In genomic region chr10:108180313-108180712, GRCm38 (mm10) we compare ENCODE assay signal across 20 mouse cellular contexts. TPM values are rescaled to one million over a fixed set of nuclear protein-coding genes. Genes with fewer than 3 reads are reported as not detected.
A peak's percentile ranks its signal among the peaks of the same experiment; 100 is the strongest.
DNase-seq lines count a peak whose midpoint lies in the region; ATAC-seq and TF ChIP-seq lines count a peak whose summit lies in the region.
"Had no signal": no experiment of that assay in that cellular context is flagged by ENCODE, and none has a peak within 500 bp of the region (broad histone marks: within the 10 kb centered on the region; RNA-seq: fewer than 3 reads in every experiment).

No protein-coding gene starts in this region.

- no peaks in the 10 kb centered on the region for H3K9me3 ChIP-seq in forebrain, embryonic 15.5 days
- no peaks in the 10 kb centered on the region for H3K9me3 ChIP-seq in forebrain, embryonic 13.5 days (replicated peaks)
- H3K9me3 ChIP-seq in forebrain, postnatal 0 days (ENCODE audit: low read length), result no peaks in the 10 kb centered on the region
- no peaks in the 10 kb centered on the region for H3K9me3 ChIP-seq in forebrain, embryonic 11.5 days (ENCODE audit: control insufficient read depth, low read length)
- no peaks in the 10 kb centered on the region for H3K9me3 ChIP-seq in midbrain, embryonic 11.5 days (ENCODE audit: control insufficient read depth, low read length)
- H3K9me3 ChIP-seq in midbrain, embryonic 10.5 days (replicated peaks), result no peaks in the 10 kb centered on the region
- H3K9me3 ChIP-seq: embryonic facial prominence, embryonic 10.5 days; embryonic facial prominence, embryonic 12.5 days had no signal

- no peaks in the 10 kb centered on the region for H3K36me3 ChIP-seq in forebrain, embryonic 15.5 days
- H3K36me3 ChIP-seq in forebrain, embryonic 13.5 days (ENCODE audit: poor library complexity, severe bottlenecking), result no peaks in the 10 kb centered on the region
- no peaks in the 10 kb centered on the region for H3K36me3 ChIP-seq in forebrain, postnatal 0 days (ENCODE audit: insufficient read depth)
- no peaks in the 10 kb centered on the region for H3K36me3 ChIP-seq in forebrain, embryonic 11.5 days (ENCODE audit: control insufficient read depth, insufficient read depth, low read length)
- H3K36me3 ChIP-seq in midbrain, embryonic 11.5 days (ENCODE audit: control insufficient read depth, insufficient read depth, low read length), result no peaks in the 10 kb centered on the region
- no peaks in the 10 kb centered on the region for H3K36me3 ChIP-seq in midbrain, embryonic 10.5 days
- H3K36me3 ChIP-seq: embryonic facial prominence, embryonic 10.5 days; embryonic facial prominence, embryonic 12.5 days had no signal

- ATAC-seq in forebrain, embryonic 15.5 days (replicated peaks), result peak; percentile 66; the same call in 1 of the 2 replicates
- ATAC-seq in forebrain, embryonic 13.5 days, result no peak
- peak; percentile 45 for ATAC-seq in forebrain, postnatal 0 days
- ATAC-seq in forebrain, embryonic 11.5 days (replicated peaks; ENCODE audit: low FRiP score), result no peak
- no peak for ATAC-seq in midbrain, embryonic 11.5 days (ENCODE audit: low FRiP score)
- ATAC-seq: activated CD4-positive, CD25-positive, alpha-beta regulatory T cell, adult 4 months; Patski had no signal

- no peak overlapping the region for H3K9ac ChIP-seq in forebrain, embryonic 15.5 days (replicated peaks)
- no peak overlapping the region for H3K9ac ChIP-seq in forebrain, embryonic 13.5 days
- no peak overlapping the region for H3K9ac ChIP-seq in forebrain, postnatal 0 days
- no peak overlapping the region for H3K9ac ChIP-seq in forebrain, embryonic 11.5 days (ENCODE audit: low read length)
- no peak overlapping the region for H3K9ac ChIP-seq in midbrain, embryonic 11.5 days (ENCODE audit: low read length)
- H3K9ac ChIP-seq: embryonic facial prominence, embryonic 12.5 days had no signal

- H3K4me2 ChIP-seq in forebrain, embryonic 15.5 days (replicated peaks), result no peak overlapping the region
- H3K4me2 ChIP-seq in forebrain, embryonic 13.5 days, result no peak overlapping the region
- no peak overlapping the region for H3K4me2 ChIP-seq in forebrain, postnatal 0 days (ENCODE audit: low read depth)
- no peak overlapping the region for H3K4me2 ChIP-seq in forebrain, embryonic 11.5 days (ENCODE audit: low read depth, low read length, severe bottlenecking)
- no peak overlapping the region for H3K4me2 ChIP-seq in midbrain, embryonic 11.5 days
- H3K4me2 ChIP-seq: embryonic facial prominence, embryonic 12.5 days had no signal

- no peaks in the 10 kb centered on the region for H3K27me3 ChIP-seq in forebrain, embryonic 15.5 days
- no peaks in the 10 kb centered on the region for H3K27me3 ChIP-seq in forebrain, embryonic 13.5 days
- H3K27me3 ChIP-seq in forebrain, postnatal 0 days (ENCODE audit: insufficient read depth, low read length), result no peaks in the 10 kb centered on the region
- no peaks in the 10 kb centered on the region for H3K27me3 ChIP-seq in forebrain, embryonic 11.5 days (ENCODE audit: control insufficient read depth, insufficient read depth, low read length)
- H3K27me3 ChIP-seq in midbrain, embryonic 11.5 days (ENCODE audit: control insufficient read depth, insufficient read depth, low read length), result no peaks in the 10 kb centered on the region
- H3K27me3 ChIP-seq in midbrain, embryonic 10.5 days (ENCODE audit: low read depth, poor library complexity, severe bottlenecking), result no peaks in the 10 kb centered on the region
- H3K27me3 ChIP-seq: embryonic facial prominence, embryonic 12.5 days; Patski had no signal

- DNase-seq in forebrain, postnatal 0 days, result peak; percentile 50
- no peak for DNase-seq in forebrain, embryonic 11.5 days (ENCODE audit: low spot score)
- peak; percentile 10 for DNase-seq in midbrain, embryonic 11.5 days (ENCODE audit: low spot score, missing footprints)
- no peak for DNase-seq in midbrain, embryonic 10.5 days (ENCODE audit: low spot score)
- peak; percentile 67 for DNase-seq in brain, embryonic 14.5 days (ENCODE audit: low read depth)
- DNase-seq in cerebellum, adult 11-12 months, result no peak
- DNase-seq: adrenal gland, adult 8-10 months; adrenal gland, postnatal 14 days; adrenal gland, postnatal 36 days; cerebellum, adult 11 months; cerebellum, adult 2 months; cerebellum, adult 9-10 months; cerebellum, postnatal 10 days; cerebellum, postnatal 25 days had no signal

- no peak for TF ChIP-seq POLR2A in brain, embryonic 14.5 days (IDR thresholded peaks at IDR 0.05; ENCODE audit: borderline replicate concordance, extremely low read depth, insufficient read depth, insufficient read length, poor library complexity, severe bottlenecking)

- no peak overlapping the region for H3K4me3 ChIP-seq in forebrain, embryonic 15.5 days
- H3K4me3 ChIP-seq in forebrain, embryonic 13.5 days, result no peak overlapping the region
- H3K4me3 ChIP-seq in forebrain, postnatal 0 days (ENCODE audit: low read depth, low read length), result no peak overlapping the region
- no peak overlapping the region for H3K4me3 ChIP-seq in forebrain, embryonic 11.5 days (ENCODE audit: low read depth, low read length)
- no peak overlapping the region for H3K4me3 ChIP-seq in midbrain, embryonic 11.5 days (ENCODE audit: low read depth, low read length)
- H3K4me3 ChIP-seq in midbrain, embryonic 10.5 days, result no peak overlapping the region
- H3K4me3 ChIP-seq: embryonic facial prominence, embryonic 10.5 days; embryonic facial prominence, embryonic 12.5 days had no signal

- TF ChIP-seq CTCF in forebrain, postnatal 0 days (IDR thresholded peaks at IDR 0.05; ENCODE audit: low read depth), result no peak
- TF ChIP-seq CTCF in brain, embryonic 14.5 days (IDR thresholded peaks at IDR 0.05; ENCODE audit: borderline replicate concordance, extremely low read depth, insufficient read depth, insufficient read length), result no peak

- no peaks in the 10 kb centered on the region; the same call in none of the 2 replicates for H3K4me1 ChIP-seq in forebrain, embryonic 15.5 days
- H3K4me1 ChIP-seq in forebrain, embryonic 13.5 days, result peaks cover 5% of the 10 kb centered on the region; the same call in 1 of the 2 replicates
- H3K4me1 ChIP-seq in forebrain, postnatal 0 days (ENCODE audit: insufficient read depth), result no peaks in the 10 kb centered on the region
- no peaks in the 10 kb centered on the region for H3K4me1 ChIP-seq in forebrain, embryonic 11.5 days (replicated peaks; ENCODE audit: control insufficient read depth, insufficient read depth, low read length)
- H3K4me1 ChIP-seq in midbrain, embryonic 11.5 days (ENCODE audit: control insufficient read depth, insufficient read depth, low read length), result no peaks in the 10 kb centered on the region
- H3K4me1 ChIP-seq in midbrain, embryonic 10.5 days, result no peaks in the 10 kb centered on the region
- H3K4me1 ChIP-seq: embryonic facial prominence, embryonic 10.5 days; embryonic facial prominence, embryonic 12.5 days had no signal

- WGBS in forebrain, embryonic 15.5 days, result 68% methylated on average over 2 of the region's 2 CpGs
- WGBS in forebrain, embryonic 13.5 days, result 78% methylated on average over 2 of the region's 2 CpGs
- WGBS in forebrain, postnatal 0 days, result 71% methylated on average over 2 of the region's 2 CpGs
- 84% methylated on average over 2 of the region's 2 CpGs for WGBS in forebrain, embryonic 11.5 days
- 85% methylated on average over 2 of the region's 2 CpGs for WGBS in midbrain, embryonic 11.5 days
- WGBS in midbrain, embryonic 10.5 days, result 93% methylated on average over 2 of the region's 2 CpGs

- H3K27ac ChIP-seq in forebrain, embryonic 15.5 days (replicated peaks), result no peak overlapping the region
- H3K27ac ChIP-seq in forebrain, embryonic 13.5 days, result no peak overlapping the region
- no peak overlapping the region for H3K27ac ChIP-seq in forebrain, postnatal 0 days (ENCODE audit: low read depth, low read length)
- no peak overlapping the region for H3K27ac ChIP-seq in forebrain, embryonic 11.5 days (ENCODE audit: low read depth, low read length)
- no peak overlapping the region for H3K27ac ChIP-seq in midbrain, embryonic 11.5 days (ENCODE audit: low read depth, low read length)
- no peak overlapping the region for H3K27ac ChIP-seq in midbrain, embryonic 10.5 days (replicated peaks)
- H3K27ac ChIP-seq: embryonic facial prominence, embryonic 10.5 days; embryonic facial prominence, embryonic 12.5 days had no signal

RNA-seq across cellular contexts. Expression of gene Ppp1r12a, which starts 18.3 kb away (rescaled TPM):
- 80.1 and 82.4 TPM in 2 replicates for polyA plus RNA-seq in forebrain, embryonic 15.5 days (2015; fragmentation: Nextera tagmentation; extraction: Ambion mirVana)
- polyA plus RNA-seq in forebrain, embryonic 13.5 days (2015; fragmentation: Nextera tagmentation; extraction: Ambion mirVana), result 75.8 and 81.4 TPM in 2 replicates
- 71.3 and 92.3 TPM in 2 replicates for total RNA-seq in forebrain, postnatal 0 days (2014; rRNA removed)
- 33.0 and 51.6 TPM in 2 replicates for polyA plus RNA-seq in forebrain, postnatal 0 days (2015; fragmentation: Nextera tagmentation; extraction: Ambion mirVana)
- 76.2 and 80.7 TPM in 2 replicates for polyA plus RNA-seq in forebrain, embryonic 11.5 days (2014; fragmentation: Nextera tagmentation; extraction: Ambion mirVana)
- polyA plus RNA-seq in midbrain, embryonic 11.5 days (2014; fragmentation: Nextera tagmentation; extraction: Ambion mirVana), result 78.6 and 82.4 TPM in 2 replicates
- 70.7 and 80.6 TPM in 2 replicates for polyA plus RNA-seq in midbrain, embryonic 10.5 days (2016; fragmentation: Nextera tagmentation; extraction: Ambion mirVana)
- polyA plus RNA-seq in brain, embryonic 14.5 days (2012; rRNA removed), result 52.3 and 66.0 TPM in 2 replicates

Comparison
In these comparisons a context has a peak if more than half of its experiments do, and no peak if none do; other contexts are left out.
1. ATAC-seq: peak in forebrain, embryonic 15.5 days (single experiment) and forebrain, postnatal 0 days (single experiment); none in forebrain, embryonic 13.5 days (single experiment), forebrain, embryonic 11.5 days (single experiment) and midbrain, embryonic 11.5 days (single experiment).
2. DNase-seq: peak in forebrain, postnatal 0 days (single experiment), midbrain, embryonic 11.5 days (single experiment) and brain, embryonic 14.5 days (single experiment); none in forebrain, embryonic 11.5 days (single experiment), midbrain, embryonic 10.5 days (single experiment) and cerebellum, adult 11-12 months (single experiment).